Mouse (Mus musculus) small intestine, adult 2 months (tissue): Measurements from ENCODE around the gene Gab2.

Source experiments
- CTCF ChIP-seq: fragments of 200-500 bp; IDR thresholded peaks from 2 replicates; pipeline ENCODE4 v1.5.1; 2012; ENCODE audit warnings: low read depth, mild to moderate bottlenecking, control low read depth, inconsistent platforms, low read length, moderate library complexity, mixed read lengths; ENCODE audit not compliant: insufficient replicate concordance, insufficient read length; ENCODE audit errors: extremely low read depth
- POLR2A ChIP-seq: fragments of 200-500 bp; IDR thresholded peaks from 2 replicates; pipeline ENCODE4 v1.6.1; 2012; ENCODE audit warnings: low read depth, mild to moderate bottlenecking, control low read depth, inconsistent platforms, low read length, moderate library complexity

DNA sequence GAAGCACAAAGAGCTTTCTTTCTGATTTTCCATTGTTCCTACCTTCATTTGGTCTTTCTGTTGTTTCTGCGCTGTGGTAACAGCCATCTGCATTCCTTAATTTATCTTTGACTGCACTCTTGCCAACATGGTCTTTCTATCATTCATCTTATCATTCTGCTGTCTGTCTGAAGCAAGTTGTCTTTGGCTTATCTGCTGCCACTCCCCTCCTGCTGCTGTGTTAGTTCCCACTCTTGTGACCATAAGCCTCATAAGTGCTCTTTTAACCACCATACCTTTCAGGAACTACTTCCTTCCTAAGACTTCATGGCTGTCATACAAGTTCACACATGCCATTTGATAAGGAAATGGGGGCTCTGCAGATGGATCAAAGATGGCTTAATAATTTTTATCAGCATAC lies 102.6 kb downstream of the Gab2 start:
- TF ChIP-seq CTCF (no peak), POLR2A (no peak)
